Mouse (Mus musculus) urinary bladder, postnatal 14 days (tissue): Measurements from ENCODE around the gene Gm11037.

Experiments
- DNase-seq: peaks from one replicate; pipeline ENCODE4 v3.0.0; 2021; ENCODE audit warnings: low spot score

Gene Gm11037

DNA sequence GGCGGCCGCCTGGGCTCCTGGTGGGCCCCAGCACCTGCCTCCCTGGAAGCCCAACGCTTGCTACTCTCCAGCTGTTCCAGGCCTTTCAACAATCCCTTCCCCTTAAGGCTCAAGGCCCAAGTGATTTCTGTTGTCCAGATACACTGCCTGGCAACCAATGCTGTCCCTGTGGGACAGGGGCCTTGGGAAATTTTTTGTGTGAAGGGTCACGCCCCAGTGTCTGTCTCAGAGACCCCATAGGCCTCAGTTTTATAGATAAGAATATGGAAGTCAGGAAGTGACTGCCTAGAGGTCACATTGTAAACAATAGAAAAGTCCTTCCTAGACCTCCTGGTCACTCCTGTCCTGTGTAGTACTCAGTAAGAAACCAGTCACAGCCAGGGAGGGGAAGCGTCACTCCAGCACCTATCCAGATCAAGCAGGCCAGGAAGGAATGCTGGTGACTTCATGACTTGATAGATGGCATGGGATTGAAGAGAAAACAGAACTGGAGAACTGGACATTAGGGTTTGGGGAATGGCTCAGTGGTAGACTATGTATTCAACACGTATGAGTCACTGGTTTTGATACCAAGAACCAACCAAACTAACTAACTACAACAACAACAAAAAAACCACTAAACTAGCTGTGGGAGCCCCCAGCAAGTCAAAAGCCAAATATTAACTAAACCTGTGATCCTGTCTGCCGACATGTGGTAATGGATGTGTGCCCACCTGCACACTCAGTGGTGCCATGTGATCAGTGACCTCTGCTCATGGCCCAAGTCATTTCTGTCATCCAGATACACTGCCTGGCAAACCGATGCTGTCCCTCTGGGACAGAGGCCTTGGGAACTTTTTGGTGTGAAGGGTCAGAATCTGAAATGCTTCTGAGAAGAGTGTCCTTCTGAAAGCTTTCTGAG is 15.3 kb downstream of the Gm11037 start:
- DNase-seq = no peak

DNA sequence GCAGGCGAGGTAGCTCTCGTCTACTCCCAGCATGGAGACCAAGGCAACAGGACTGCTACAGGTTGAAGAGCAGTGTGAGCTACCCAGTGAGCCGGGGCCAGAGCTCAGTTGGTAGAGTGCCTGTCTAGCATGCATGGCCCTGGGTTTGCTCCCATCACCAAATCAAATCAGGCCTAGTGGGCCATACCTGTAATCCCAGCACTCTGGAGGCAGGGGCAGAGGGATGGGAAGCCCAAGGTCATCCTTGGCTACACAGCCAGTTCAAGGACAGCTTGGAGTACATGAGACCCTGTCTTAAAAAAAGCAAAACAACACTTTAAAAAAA is 15.9 kb downstream of the Gm11037 start:
- DNase-seq = no peak

DNA sequence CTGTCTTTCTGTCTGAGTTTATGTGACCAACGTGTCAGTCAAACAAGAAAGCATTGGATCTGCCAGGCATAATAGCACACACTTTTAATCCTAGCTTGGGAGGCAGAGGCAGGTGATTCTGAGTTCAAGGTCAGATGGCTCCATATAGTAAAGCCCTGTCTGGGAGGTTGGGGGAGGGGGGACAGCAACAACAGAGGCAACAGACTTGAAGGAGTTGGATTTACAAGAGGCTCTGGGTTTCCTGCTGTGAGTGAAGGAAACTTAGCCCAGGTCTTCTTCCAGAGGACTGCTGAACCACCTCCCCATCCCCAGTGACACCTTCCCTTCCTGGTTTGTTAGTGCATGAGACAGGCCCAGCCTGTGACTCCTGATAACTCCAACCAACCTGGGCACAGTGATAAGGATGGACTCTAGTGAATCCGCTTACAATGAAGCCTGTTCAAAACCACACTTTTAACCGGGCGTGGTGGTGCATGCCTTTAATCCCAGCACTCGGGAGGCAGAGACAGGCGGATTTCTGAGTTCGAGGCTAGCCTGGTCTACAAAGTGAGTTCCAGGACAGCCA is 19.0 kb downstream of the Gm11037 start:
- no peak for DNase-seq

DNA sequence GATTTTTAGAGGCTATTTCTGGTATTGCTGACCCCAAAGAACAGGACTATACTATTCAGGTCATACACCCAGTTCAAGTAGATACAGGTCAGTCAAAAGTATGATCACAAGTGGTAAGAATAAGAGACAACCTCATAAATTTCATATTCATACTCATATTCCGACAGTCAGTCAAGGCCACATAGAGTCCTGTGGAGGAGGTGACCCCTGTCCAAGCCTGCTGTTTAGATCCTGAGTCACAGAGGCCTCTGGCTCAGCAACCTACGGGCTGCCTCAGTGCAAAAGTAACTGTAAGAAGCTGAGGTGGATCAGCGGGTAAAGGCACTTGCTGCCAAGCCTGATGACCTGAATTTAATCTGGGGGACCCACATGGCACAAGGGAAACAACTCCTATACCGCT is 20.7 kb downstream of the Gm11037 start:
- no peak for DNase-seq

DNA sequence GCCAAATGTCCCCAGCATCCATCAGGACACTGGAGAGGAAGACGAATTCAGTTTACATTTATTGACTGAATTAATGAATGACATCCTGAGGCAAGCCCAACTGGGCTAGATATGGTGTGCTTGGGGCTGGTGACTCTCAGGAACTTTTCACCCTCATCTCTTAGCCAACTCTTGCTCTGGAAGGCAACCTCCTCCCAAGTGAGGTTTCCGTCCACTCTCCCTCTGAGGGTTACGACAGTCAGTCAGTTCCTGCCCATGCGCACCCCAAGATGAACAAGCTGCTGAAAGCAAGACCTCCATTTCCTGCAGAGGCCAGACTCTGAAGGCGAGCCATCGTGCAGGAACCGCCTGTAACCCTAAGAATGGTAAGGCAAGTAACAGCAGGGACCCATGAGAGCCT is 23.7 kb downstream of the Gm11037 start:
- no peak for DNase-seq

DNA sequence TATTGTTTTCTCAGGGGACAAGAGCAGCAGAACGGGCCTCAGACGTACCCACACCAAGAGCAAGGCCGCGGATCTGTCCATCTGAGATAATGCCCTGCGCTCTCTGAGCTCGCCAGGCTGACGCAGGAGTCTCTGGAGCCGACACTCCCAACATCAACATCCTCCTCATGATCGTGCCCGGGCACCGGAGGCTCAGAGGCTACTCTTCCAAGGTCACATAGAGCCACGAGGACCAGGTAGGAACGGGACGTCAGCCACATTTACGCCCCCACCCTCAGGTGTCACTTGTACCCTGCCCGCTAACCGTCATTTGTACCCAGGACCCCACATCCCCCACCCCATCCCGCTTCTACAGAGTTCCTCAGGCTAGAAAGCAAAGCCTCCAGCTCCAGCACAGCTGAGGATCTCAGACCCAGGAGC is 26.2 kb downstream of the Gm11037 start:
- peak; percentile 47 for DNase-seq

DNA sequence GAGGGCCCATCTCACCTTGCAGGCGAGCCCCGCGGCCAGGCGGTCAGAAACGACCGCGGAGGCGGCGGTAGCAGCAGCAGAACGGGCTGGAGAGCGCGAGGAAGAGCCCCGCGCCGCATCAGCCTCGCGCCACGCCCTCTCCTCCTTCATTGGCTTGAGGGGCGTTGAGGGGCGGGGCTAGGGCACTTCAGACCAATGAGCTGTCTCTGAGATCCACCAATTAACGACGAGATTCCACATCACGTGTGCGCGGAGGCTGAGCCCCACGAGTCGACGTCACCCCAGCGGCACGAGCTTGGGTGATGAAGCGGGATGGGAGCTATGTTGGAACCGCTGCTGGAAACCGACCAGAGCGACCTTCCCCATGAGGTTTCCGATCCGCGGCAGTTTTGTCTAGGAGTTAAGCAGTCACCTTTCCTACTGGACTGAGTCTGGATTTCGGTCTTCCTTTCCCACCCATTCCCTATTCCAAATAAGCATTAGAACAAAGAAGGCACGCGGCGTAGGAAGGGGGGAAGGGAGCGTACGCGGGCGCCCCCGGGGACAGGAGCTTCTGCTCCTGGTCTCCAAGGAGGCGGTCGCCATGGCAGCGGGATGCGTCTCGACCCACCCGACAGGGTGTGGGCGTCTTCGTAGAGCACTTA is 26.8 kb downstream of the Gm11037 start, which contains the start of gene 1700037H04Rik:
Gene 1700037H04Rik (minus strand): TSS at position 144 of the 644 bp plus-strand sequence.
- peak; percentile 97 for DNase-seq

DNA sequence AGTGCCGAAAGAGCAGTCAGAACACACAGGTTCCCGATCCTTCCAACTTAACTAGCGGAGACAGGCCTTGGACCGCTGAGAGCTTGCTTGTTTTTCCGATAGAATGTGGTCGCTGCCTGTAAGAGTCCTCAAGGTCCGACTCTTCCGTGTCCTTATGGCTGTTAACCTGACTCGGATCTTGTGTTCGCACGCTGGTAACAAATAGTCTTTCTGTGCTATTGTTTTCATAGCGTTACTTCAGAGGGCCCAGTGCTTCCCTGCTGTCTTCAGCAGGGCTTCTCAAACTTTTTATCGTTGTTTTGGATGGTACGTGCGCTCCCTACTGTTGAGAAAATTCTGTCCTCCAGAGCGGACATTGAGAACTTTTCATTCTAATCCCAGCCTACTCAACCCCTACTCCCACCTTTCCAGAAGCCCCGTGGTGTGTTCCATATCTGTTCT is 27.4 kb downstream of the Gm11037 start:
- DNase-seq = peak; percentile 41

DNA sequence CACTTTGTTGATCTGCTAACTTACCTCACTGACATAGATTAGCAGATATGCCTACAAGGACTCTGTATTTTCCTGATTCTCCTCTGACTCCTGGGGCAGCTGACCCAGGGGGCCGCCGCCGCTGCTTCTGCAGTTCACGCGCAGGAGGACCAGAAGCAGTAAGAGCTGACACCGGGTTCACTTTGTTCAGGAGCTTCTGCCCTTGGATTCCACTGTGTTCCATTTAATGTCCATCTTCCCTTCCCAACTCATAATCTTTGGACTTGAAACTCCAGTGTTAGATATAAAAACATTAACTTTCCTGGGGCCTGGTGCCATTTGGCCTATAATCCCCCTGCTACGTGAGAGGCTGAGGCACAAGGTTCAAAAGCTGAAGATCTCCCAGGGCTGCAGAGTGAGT is 30.6 kb downstream of the Gm11037 start:
- no peak for DNase-seq

DNA sequence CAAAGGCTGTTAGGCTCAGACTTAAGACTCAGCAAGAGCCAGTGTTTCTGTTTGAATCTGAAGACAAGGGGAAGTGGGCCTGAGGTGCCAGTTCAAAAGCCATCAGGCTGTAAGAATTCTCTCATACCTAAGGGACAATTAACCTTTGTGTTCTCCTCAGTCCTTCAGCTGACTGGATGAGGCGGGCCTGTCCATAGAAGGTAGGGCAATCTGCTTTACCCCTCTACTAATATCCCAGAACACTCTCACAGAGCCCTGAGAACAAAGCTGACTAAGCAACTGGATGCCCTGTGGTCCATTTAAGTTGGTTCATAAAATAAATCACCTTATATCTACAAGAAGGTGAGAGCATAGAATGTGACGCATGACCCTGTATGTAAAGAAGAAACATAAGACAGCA is 32.9 kb downstream of the Gm11037 start:
- no peak for DNase-seq

DNA sequence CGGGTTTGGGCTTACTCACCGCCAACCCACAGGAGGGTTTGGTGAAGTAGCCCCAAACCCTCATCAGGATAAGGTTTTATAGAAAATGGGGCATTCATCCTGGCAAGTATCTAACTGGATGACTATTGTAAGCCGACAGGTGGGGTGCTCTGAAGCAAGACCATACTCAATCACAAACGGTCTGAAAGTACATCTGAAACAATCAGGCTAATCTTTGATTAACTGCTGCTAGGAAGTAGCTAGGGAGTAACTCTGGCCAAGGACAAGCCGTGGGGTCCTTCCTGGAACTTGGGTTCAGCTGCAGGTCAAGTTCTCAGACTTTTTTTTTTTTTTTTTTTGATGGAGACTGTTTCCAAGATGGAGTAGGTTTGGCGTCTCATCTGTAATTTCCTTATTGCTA is 34.7 kb downstream of the Gm11037 start:
- no peak for DNase-seq

DNA sequence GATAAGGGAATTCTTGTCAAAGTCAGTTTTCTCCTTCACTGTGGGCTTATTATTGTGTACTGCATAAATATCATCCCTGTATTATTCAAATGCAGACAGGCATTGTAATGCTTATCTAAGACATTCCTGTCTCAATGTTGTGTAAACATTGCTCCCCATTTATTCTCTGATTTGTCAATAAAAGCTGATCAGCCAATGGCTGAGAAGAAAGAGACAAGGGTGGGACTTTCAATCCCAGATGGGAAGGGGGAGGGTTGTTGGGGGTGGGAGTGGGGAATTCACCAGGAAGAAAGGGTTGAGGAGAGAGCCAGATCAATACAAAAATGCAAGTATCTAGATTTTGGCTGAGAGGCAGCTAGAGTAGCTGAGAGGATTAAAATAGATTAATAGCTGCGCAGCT is 35.6 kb downstream of the Gm11037 start:
- DNase-seq = no peak

DNA sequence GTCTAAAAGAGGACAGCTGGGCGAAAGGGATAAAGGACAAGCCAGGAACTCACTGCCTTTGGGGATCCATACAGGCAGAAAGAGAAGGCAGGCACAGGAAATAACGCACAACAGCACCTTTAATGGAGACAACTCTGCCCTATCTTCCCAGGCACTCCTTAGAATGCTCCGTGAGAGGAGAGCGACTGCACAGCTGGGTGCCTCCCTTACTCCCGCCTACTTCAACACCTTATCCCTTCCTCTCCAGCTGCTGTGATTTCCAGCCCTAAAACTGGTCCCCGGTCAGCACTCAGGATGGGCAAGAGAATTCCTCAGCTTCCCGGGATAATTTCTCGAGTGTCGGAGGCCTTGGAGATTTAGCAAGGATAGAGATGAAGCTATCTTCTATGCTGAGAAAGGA is 37.6 kb downstream of the Gm11037 start:
- DNase-seq = no peak

DNA sequence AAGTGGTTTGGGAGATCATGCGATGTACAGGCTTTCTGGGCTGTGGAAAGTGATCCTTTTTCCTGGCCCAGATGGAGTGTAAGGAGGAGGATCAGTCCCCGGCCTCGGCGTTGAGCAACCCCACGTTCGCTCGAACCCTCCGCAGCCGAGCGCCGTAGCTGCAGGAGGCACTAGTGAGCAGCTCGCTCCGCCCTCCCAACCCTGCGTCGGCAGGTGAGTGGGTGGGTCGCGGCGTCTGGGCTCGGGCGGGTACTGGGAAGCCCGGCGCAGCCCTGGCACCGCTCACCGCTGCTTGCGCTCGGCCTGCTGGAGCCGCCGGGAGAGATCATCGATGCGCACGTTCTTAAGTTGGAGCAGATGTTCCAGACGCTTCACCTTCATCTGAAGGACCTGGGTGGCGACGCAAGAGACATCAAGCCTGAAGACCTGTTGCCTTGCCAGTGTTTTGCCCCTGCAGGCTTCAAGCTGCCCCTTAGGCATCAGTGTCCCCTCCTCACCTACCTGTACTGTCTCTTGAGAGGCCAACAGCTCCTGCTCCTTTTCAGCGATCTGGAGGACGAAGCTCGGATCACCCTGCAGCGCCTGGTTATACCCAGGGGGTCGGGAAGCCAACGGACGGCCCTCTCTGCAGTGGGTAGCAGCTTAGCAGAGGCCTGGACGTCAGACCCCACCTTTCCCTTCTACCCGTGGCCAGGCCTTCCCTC is 38.3 kb downstream of the Gm11037 start:
- peak; percentile 83 for DNase-seq

DNA sequence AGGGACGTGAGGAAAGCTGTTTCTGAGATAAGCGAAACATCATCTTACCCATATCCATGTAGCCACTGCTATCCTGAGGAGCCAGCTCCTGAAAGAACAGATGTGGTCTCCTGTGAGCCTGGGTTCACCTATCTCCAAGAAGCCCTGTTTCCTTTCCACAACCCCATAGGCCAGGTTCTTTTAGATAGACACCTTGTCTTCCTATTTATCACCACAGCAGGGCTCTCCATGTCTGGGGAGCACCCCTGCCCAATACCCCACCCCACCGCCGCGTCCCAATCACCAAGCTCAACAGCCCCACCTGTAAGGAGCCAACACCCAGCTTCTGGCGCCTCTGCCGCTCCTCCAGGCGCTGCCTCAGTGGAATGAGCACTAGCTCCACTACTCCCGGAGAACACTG is 39.0 kb downstream of the Gm11037 start:
- no peak for DNase-seq

DNA sequence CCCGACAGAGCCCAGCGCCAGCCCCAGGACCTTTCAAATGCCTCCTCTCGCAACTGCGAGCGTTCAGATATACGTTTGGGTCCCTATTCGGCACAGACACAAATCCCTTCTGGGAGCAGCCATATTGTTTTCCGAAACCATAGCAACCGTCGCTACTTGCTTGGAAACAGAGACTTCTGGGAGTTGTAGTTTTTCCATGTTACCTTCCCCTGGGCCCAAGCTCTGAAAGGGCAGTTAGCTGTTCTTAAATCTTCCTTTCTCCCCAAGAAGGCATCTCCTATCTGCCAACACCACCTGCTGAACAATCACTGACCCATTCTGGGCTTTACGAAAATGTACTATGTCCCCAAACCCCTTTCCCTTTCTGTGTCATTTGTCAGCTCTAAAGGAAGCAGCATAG is 41.4 kb downstream of the Gm11037 start:
- DNase-seq = peak; percentile 58

DNA sequence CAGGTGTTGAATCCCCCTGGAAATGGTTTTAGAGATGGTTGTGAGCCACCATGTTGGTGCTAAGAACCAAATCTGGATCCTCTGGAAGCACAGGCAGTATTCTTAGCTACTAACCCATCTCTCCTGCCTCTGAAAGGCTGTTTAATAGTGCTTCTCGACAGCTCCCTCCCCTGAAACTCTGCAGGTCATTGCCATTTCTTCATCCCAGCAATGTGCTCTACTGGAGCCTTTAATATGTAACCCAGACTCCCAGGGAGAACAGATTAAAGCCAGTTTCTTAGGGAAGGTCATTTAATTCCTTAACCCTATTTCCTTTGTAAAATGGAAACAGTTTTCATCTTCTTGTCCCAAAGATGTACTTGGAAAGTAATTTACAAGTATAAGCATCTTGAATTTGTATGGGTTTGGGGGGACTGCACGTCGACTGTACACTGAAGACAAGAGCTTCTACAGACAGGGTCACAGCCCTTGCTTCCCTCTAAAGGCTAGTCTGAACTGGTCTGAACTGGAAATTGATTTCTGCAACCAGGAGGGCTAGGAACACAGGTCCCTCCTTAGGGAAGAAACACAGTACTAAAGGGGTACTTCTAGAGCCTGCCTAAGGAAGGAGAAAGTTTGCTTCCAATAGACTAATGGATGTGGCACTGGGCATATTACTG is 42.1 kb downstream of the Gm11037 start:
- no peak for DNase-seq

DNA sequence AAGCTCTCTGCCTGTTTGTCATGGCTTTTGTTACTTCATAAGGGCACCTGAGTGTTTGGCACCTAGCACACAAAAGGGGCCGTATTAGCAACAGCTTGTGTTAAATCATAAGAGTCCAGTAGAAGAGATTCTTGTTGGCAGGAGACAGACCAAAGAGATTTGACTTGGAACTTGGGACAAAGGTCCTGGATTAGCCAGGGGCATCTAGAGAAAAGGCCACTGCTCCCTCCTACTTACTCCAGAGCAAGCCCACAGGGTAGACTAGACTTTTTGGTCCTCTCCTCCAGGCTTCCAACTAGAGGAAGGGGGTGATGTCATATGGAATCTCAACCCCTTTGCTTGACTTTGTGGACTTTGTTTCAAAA is 42.6 kb downstream of the Gm11037 start:
- no peak for DNase-seq

DNA sequence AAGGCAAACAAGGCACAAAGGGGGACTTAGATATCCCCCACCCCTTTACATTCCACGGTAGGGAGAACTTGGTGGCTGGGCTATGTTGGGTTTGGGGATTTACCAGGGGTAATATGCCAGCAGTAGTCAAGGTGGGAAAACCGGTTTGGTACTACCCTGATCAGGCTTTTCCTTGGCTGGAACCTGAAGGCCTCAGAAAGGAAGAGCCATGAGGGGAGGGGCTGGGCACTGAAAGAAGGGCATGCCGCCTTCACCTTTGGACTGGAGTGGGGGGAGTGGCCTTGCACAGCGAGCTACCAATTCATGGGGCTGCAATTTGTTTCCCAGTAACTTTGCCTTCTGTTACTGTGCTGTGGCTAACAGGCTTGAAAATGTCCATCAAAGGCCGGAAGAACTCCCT is 43.2 kb downstream of the Gm11037 start:
- peak; percentile 68 for DNase-seq

DNA sequence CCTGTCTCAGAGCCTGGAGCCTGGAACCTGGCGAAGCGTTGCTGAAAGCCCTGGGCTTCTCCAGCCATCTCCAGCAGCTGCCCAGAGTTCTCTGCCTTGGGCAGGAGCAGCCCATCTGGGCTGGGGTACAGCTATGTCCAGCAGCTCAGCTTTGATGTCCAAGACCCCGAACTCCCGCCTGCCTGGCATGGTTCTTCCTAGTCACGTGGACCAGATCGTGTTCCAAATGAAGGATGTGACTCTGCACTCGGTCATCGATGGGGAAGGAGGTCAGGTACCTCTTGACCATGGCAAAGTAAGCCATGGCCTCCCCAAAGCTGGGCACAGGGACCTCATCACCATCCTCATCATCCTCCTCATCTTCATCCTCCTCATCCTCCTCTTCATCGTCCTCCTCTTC is 44.6 kb downstream of the Gm11037 start:
- no peak for DNase-seq

DNA sequence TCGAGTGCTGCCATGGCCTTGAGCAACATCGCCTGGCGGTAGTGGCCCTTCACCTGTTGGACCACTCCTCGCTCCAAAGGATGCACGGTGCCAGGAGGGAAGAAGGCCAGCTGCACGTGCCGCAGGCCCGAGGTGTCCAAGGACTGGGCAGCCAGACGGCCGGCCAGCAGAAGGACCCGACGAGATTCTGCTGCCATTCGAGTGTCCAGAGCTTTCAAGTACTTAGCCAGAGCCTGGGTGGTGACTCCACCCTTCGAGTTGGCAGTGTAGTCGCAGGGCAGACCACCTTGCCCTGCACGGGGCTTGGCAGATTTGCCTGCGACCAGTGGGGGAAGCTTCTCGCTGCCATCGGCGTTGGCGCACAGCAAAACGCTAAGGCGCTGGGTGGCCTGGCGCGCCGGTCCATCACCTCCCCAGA is 45.5 kb downstream of the Gm11037 start:
- DNase-seq = peak; percentile 19

DNA sequence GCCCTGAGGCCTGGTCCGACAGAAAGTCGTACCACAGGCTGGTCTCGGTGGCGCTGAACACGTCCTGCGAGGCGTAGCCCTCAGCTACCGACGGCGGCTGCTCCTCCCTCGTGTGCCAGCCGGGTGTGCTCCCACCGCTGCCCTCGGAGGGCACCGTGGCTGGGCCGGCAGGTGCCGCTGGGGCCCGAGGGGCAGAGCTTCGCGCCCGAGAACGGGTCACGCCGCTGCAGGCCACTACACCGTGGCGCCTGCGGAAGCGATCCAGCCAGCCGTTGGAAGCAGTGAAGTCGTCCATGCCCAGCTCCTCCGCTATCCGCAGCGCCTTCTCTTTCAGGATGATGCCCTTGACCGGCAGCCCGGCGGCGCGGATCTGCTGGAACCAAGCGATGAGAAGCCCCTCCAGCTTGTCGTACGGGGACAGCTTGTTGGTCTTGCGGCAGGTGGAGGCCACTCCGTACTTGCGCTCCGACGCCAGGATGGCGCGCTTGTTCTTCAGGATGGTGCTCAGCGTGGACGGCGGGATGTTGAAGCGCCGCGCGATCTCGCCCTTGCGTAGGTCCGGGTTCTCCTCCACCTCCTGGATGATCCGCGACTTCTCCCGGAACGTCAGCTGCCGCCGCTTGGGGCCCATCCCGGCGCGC is 46.1 kb downstream of the Gm11037 start:
- peak; percentile 64 for DNase-seq
